Mouse (Mus musculus): ENCODE measurements around the gene Tmem266.

GRCm38 (mm10) chr9:55332949-55333348, 6.2 kb downstream of the Tmem266 start:
- TF ChIP-seq CTCF (IDR thresholded peaks at IDR 0.05; ENCODE audit: low read depth, low read length) (peak; percentile 39; the same call in 1 of the 2 replicates), POLR2A (IDR thresholded peaks at IDR 0.05; ENCODE audit: extremely low read depth, insufficient read depth, low read length) (0 out of 2 replicates have a peak, but pooled peaks have one; percentile 2)
